Mouse (Mus musculus) left cerebral cortex, adult 8-10 months (tissue): ENCODE data around the gene Cdc16. TPM values are rescaled to one million over a fixed set of nuclear protein-coding genes. Genes with fewer than 3 reads are reported as not detected.

Source experiments
- DNase-seq, 2 experiments: peaks; one replicate each; pipeline ENCODE4 v3.0.0; 2022; ENCODE audit warnings: low spot score in 2 of 2
- total RNA-seq, 4 experiments: library from RNA; stranded (reverse); gene quantifications; 2 replicates each; pipeline ENCODE4 v1.2.4; 2022

The Cdc16 gene
- total RNA-seq, 4 experiments from 2014 or later, result 45.8 to 48.5 (median 45.9) TPM

- DNase-seq, result no peak
Observed at GRCm38 (mm10) chr8:13799566-13799965, 42.1 kb downstream of the Cdc16 start.

GRCm38 (mm10) chr8:13828598-13829172 is 71.2 kb downstream of the Cdc16 start:
- DNase-seq, result no peak

Other genes starting within 250 kb of the Cdc16 start
- not detected for gene 1700029H14Rik, start 195.2 kb upstream of the Cdc16 start, total RNA-seq
- gene Rasa3, start 80.1 kb upstream of the Cdc16 start, total RNA-seq, result 10 to 100 TPM; 63.9 to 72.0 (median 69.5) TPM
- 1 to 10 TPM; 1.1 to 2.6 (median 2.0) TPM for gene Cfap97d2, start 51.8 kb upstream of the Cdc16 start, total RNA-seq
- gene Upf3a, start 27.9 kb downstream of the Cdc16 start, total RNA-seq, result 10 to 100 TPM; 27.5 to 34.4 (median 30.4) TPM
- not detected for gene AF366264, start 80.7 kb downstream of the Cdc16 start, total RNA-seq
- 10 to 100 TPM; 28.8 to 30.5 (median 29.8) TPM for gene Champ1, start 112.0 kb downstream of the Cdc16 start, total RNA-seq
- 10 to 100 TPM; 30.4 to 38.1 (median 34.2) TPM for gene Coprs, start 132.6 kb downstream of the Cdc16 start, total RNA-seq